Mouse (Mus musculus): ENCODE results near the gene Slc38a7. TPM values are rescaled to one million over a fixed set of nuclear protein-coding genes. Genes with fewer than 3 reads are reported as not detected.
A peak's percentile ranks its signal among the peaks of the same experiment; 100 is the strongest.
"Not testable (repeated sequence)": the region's sequence is repeated elsewhere in the genome, so short reads cannot be mapped to it uniquely, and the experiment has no call there.

The Slc38a7 gene
- polyA plus RNA-seq, 1 experiment, result 3.6 TPM

- no peaks in the 10 kb centered on the region for H3K9me3 ChIP-seq
- H3K4me3 ChIP-seq (replicated peaks), result peak overlapping the region; percentile 70
- TF ChIP-seq FLI1 (IDR thresholded peaks at IDR 0.05; ENCODE audit: low read length) (no peak), GATA1 (IDR thresholded peaks at IDR 0.05; ENCODE audit: borderline replicate concordance, low read length) (no peak)
- H3K4me1 ChIP-seq, result peaks cover 63% of the 10 kb centered on the region
- H3K36me3 ChIP-seq (replicated peaks; ENCODE audit: low read length), result peaks cover 64% of the 10 kb centered on the region
- no peaks in the 10 kb centered on the region for H3K27me3 ChIP-seq (replicated peaks)
These were observed 53.4 kb downstream of the Slc38a7 start for GRCm38 (mm10) chr8:95799891-95800290.

GRCm38 (mm10) chr8:95799117-95799516 is 54.2 kb downstream of the Slc38a7 start:
- TF ChIP-seq GATA1 (IDR thresholded peaks at IDR 0.05; ENCODE audit: borderline replicate concordance, low read length) (no peak), FLI1 (IDR thresholded peaks at IDR 0.05; ENCODE audit: low read length) (no peak)
- peaks cover 56% of the 10 kb centered on the region for H3K4me1 ChIP-seq
- peaks cover 61% of the 10 kb centered on the region for H3K36me3 ChIP-seq (replicated peaks; ENCODE audit: low read length)
- H3K27me3 ChIP-seq (replicated peaks), result no peaks in the 10 kb centered on the region
- no peaks in the 10 kb centered on the region for H3K9me3 ChIP-seq
- no peak overlapping the region for H3K4me3 ChIP-seq (replicated peaks)

- not testable (repeated sequence) for H3K9me3 ChIP-seq; H3K27me3 ChIP-seq (replicated peaks); H3K4me3 ChIP-seq (replicated peaks)
- Histone ChIP-seq H3K36me3 (replicated peaks; ENCODE audit: low read length) (peaks cover 52% of the 10 kb centered on the region), H3K4me1 (peaks cover 36% of the 10 kb centered on the region)
These were observed 57.8 kb downstream of the Slc38a7 start for GRCm38 (mm10) chr8:95795333-95796061.

Other genes starting within 250 kb of the Slc38a7 start
- gene Gins3, start 220.1 kb downstream of the Slc38a7 start, polyA plus RNA-seq (2012; ENCODE audit: insufficient read depth, low replicate concordance), result 0.44 and 4.1 TPM in 2 replicates
- 30.6 and 36.1 TPM in 2 replicates for gene Ndrg4, start 176.6 kb downstream of the Slc38a7 start, polyA plus RNA-seq (2012; ENCODE audit: insufficient read depth, low replicate concordance)
- gene Setd6, start 137.7 kb downstream of the Slc38a7 start, polyA plus RNA-seq (2012; ENCODE audit: insufficient read depth, low replicate concordance), result 2.0 and 3.7 TPM in 2 replicates
- 1.4 and 2.1 TPM in 2 replicates for gene Cnot1, start 46.1 kb downstream of the Slc38a7 start, polyA plus RNA-seq (2012; ENCODE audit: insufficient read depth, low replicate concordance)
- 13.8 and 55.0 TPM in 2 replicates for gene Sap18b, start 28.2 kb downstream of the Slc38a7 start, polyA plus RNA-seq (2012; ENCODE audit: insufficient read depth, low replicate concordance)
- gene Got2, start 35.0 kb upstream of the Slc38a7 start, polyA plus RNA-seq (2012; ENCODE audit: insufficient read depth, low replicate concordance), result 8.5 and 22.3 TPM in 2 replicates